Mouse (Mus musculus) thymus, adult 2 months (tissue): ENCODE results near the gene Vmn2r81. TPM values are rescaled to one million over a fixed set of nuclear protein-coding genes. Genes with fewer than 3 reads are reported as not detected.
"Not testable (repeated sequence)": the region's sequence is repeated elsewhere in the genome, so short reads cannot be mapped to it uniquely, and the experiment has no call there.

Source experiments
- DNase-seq: peaks from one replicate; pipeline ENCODE4 v3.0.0; 2021
- H3K27ac ChIP-seq: fragments of 200-500 bp; 2 replicates; pipeline ENCODE4 v1.5.1; 2012; ENCODE audit warnings: low read length, control low read depth; ENCODE audit not compliant: control insufficient read depth, insufficient read depth
- H3K27me3 ChIP-seq: fragments of 200-500 bp; 2 replicates; pipeline ENCODE4 v1.6.1; 2012; ENCODE audit warnings: mild to moderate bottlenecking, low read length, moderate library complexity, mixed read lengths; ENCODE audit not compliant: control insufficient read depth, insufficient read depth
- H3K36me3 ChIP-seq: fragments of 200-500 bp; 2 replicates; pipeline ENCODE4 v1.6.1; 2012; ENCODE audit warnings: mild to moderate bottlenecking, low read length, moderate library complexity; ENCODE audit not compliant: control insufficient read depth, insufficient read depth
- H3K4me1 ChIP-seq: fragments of 200-500 bp; replicated peaks from 2 replicates; pipeline ENCODE4 v1.6.1; 2012; ENCODE audit warnings: low read length; ENCODE audit not compliant: control insufficient read depth, insufficient read depth
- H3K4me3 ChIP-seq: fragments of 200-500 bp; 2 replicates; pipeline ENCODE4 v1.5.1; 2012; ENCODE audit warnings: mild to moderate bottlenecking, low read length, control low read depth, moderate library complexity; ENCODE audit not compliant: control insufficient read depth, insufficient read depth
- CTCF ChIP-seq: fragments of 200-500 bp; IDR thresholded peaks from 2 replicates; pipeline ENCODE4 v1.5.1; 2012; ENCODE audit warnings: mild to moderate bottlenecking, control low read depth, low read length, moderate library complexity, borderline replicate concordance; ENCODE audit not compliant: control insufficient read depth, poor library complexity, insufficient read depth; ENCODE audit errors: extremely low read depth
- POLR2A ChIP-seq: fragments of 200-500 bp; IDR thresholded peaks from 2 replicates; pipeline ENCODE4 v1.6.1; 2012; ENCODE audit warnings: mild to moderate bottlenecking, low read length, control low read depth, moderate library complexity; ENCODE audit not compliant: control insufficient read depth, poor library complexity, insufficient read depth; ENCODE audit errors: extremely low read depth
- WGBS: fragments of 180-500 bp; shearing (Covaris S2); methylation state at CpG from one replicate; pipeline ENCODE4 v1.1.7; 2018; 5-methylcytosine and 5-hydroxymethylcytosine counted together
- polyA plus RNA-seq: library from polyadenylated mRNA; depleted of rRNA; stranded (reverse); fragments of >200 nt; gene quantifications from 2 replicates; pipeline ENCODE4 v1.2.3, GENCODE M21; 2012; rRNA removed

Gene Vmn2r81
- polyA plus RNA-seq = not detected in 2 replicates

DNA sequence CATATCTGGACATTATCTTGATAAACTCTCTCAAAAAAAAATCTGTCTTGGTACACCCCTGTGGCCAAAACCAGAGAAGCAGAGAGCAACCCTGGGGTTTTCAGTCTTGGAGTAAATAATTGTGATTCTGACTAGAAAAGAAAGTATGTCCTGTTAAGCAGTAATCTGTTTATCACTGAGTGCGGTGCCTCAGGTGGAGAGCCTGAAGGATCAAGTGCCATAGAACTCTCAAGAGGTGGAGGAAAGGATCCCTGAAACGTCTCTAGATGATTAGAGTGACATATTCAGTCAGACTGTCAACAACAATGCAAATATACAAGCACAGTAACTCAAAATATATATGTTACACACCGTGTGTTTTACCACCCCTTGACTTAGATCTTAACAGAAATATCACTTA is at the start of gene Vmn2r81:
Gene Vmn2r81, plus strand, starts transcription at position 301 of the 400 bp plus-strand sequence.
- not testable (repeated sequence) for H3K4me3 ChIP-seq, H3K36me3 ChIP-seq, H3K4me1 ChIP-seq, H3K27me3 ChIP-seq, H3K27ac ChIP-seq, DNase-seq
- WGBS = 60% methylated on average over 3 of the region's 3 CpGs

DNA sequence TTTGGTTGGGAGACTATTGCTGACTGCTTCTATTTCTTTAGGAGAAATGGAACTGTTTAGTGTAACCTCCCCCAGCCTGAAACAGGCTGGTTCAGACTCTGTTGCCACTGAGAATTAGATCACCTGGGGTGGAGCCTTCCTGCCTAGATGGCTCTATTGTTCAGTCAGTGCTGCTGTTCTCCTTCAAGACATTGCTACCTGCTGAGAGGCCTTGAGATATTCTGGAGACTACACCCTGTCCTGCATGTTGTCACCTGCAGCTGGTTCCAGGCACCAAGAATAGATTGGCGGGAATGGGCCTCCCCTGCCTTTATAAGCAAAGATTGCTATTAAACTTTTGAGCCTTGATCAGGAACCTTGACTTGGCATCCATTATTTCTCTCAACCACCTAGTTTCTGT is 47.5 kb upstream of the Vmn2r81 start:
- H3K27ac ChIP-seq, H3K27me3 ChIP-seq, H3K4me1 ChIP-seq, DNase-seq, H3K4me3 ChIP-seq, H3K36me3 ChIP-seq: not testable (repeated sequence)
- WGBS = 79% methylated on average over 1 of the region's 1 CpGs

DNA sequence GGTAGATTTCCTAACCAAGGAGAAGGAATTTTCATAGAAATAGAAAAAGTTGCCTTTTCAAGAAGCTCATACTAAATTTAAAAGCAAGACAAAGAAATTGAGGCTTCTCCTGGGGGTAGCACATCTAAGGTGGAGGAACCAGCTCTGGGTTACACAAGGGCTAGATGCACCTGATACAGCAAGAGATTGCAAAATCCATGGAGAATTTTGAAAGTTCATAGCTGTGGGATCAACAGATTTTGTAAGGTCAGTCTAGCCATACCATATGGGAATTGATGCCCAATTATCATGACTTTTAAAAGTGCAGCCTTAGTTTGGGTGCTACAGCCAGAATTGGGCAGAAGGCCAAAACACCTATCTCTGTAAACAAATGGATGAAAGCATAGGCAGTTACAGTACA is 27.1 kb upstream of the Vmn2r81 start:
- TF ChIP-seq CTCF = no peak
- TF ChIP-seq POLR2A = no peak
- H3K27ac ChIP-seq = no peak overlapping the region
- DNase-seq = no peak
- no peaks in the 10 kb centered on the region for H3K27me3 ChIP-seq
- H3K4me3 ChIP-seq = no peak overlapping the region
- H3K4me1 ChIP-seq = no peaks in the 10 kb centered on the region
- no peaks in the 10 kb centered on the region for H3K36me3 ChIP-seq

DNA sequence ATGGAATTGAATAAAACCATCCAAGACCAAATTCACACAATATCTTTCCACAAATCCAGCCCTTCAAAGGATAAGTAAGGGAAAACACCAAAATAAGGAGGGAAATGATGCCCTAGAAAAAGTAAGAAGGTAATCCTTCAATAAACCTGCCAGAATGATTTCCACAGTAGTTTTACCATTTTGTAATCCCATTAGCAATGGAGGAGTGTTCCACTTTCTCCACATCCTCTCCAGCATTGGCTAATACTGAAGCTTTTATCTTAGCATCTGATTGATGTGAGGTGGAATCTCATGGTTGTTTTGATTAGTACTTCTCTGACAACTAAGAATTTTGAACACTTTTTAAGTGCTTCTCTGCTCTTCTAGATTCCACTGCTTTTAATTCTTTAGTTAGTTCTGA is 25.9 kb upstream of the Vmn2r81 start:
- no peaks in the 10 kb centered on the region for H3K4me1 ChIP-seq
- H3K36me3 ChIP-seq = no peaks in the 10 kb centered on the region
- H3K27me3 ChIP-seq = no peaks in the 10 kb centered on the region
- DNase-seq = no peak
- H3K4me3 ChIP-seq = no peak overlapping the region
- TF ChIP-seq CTCF = no peak
- TF ChIP-seq POLR2A = no peak
- H3K27ac ChIP-seq = no peak overlapping the region

DNA sequence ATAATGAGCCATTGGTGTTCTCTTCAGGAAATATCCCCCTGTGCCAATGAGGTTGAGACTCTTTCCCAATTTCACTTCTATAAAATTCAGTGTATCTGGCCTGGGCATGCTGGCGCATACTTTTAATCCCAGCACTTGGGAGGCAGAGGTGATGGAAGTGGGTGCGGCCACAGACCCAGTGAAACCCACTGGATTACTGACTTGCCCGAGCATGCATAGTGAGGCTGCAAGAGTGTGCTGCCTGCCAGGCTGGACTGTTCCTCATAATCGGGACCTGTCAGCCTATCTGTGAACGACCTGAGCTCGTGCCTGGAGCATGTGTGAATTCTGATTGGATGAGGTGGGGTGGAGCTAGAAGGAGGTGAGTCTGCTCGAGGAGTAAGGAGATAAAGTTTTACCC is 25.3 kb upstream of the Vmn2r81 start:
- no peak for TF ChIP-seq CTCF
- TF ChIP-seq POLR2A = no peak
- WGBS = 80% methylated on average over 7 of the region's 7 CpGs
- Histone ChIP-seq H3K27me3 (no peaks in the 10 kb centered on the region), H3K4me1 (no peaks in the 10 kb centered on the region), H3K36me3 (no peaks in the 10 kb centered on the region), H3K27ac (no peak overlapping the region), H3K4me3 (no peak overlapping the region)
- DNase-seq = no peak

DNA sequence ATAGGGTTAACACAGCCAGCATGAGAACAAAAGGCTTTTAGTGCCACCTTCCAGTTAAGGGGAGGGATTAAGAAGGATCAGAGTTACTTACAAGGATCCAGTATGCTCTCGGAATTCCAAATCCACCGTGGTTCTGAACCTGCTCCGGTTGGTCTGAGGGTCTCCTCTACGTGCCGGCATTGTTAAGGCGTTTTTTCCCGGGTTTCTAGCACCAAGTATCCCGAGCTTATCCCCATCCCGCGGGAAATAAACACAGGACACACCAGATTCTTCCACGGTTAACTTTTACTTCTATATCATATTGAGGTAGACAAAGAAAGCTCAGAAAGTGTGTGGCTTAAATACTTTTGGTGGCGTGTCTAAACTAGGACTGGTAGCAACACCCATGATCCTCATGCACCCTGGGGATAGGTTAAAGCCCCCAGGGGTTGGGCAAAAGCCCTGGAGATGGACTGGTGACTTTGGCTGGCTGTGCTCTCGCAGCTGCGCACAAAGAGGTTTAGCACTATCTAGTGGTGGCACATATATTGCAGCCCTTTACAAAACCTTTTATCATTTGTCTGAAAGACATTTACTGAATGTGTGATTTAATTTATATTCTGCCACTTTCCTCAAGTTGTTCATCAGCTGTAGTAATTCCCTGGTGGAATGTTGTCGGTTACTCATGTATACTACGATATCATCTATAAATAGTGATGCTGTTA is 74.7 kb downstream of the Vmn2r81 start:
- H3K4me3 ChIP-seq, DNase-seq, H3K27me3 ChIP-seq, H3K4me1 ChIP-seq, H3K27ac ChIP-seq, H3K36me3 ChIP-seq: not testable (repeated sequence)
- WGBS = 8% methylated on average over 16 of the region's 16 CpGs

DNA sequence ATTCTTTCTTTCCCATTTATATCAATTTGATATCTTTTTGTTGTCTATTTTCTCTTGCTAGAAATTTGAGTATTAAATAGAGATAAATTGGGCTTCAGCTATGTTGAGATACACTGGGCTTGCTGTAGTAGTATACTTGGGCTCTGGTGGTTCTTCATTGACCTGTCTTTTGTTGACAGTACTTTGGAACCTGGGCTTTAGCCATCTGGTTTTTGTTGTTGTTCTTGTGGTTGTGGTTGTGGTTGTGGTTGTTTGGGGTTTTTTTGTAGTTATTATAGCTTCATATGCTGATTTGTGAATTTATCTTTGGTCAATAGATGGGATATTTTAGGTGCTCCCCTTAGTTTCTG is 75.2 kb downstream of the Vmn2r81 start:
- no peak overlapping the region for H3K27ac ChIP-seq

More for the DNA sequence above, 75.2 kb downstream of the Vmn2r81 start:
- no peak for DNase-seq
- H3K36me3 ChIP-seq = no peaks in the 10 kb centered on the region
- no peaks in the 10 kb centered on the region for H3K4me1 ChIP-seq
- H3K27me3 ChIP-seq = no peaks in the 10 kb centered on the region
- TF ChIP-seq POLR2A (no peak), CTCF (no peak)
- H3K4me3 ChIP-seq = no peak overlapping the region

Other genes with a start within 250 kb of the Vmn2r81 start
- not detected in 2 replicates for gene Olfr1351, start 235.2 kb upstream of the Vmn2r81 start, polyA plus RNA-seq
- gene Olfr57, start 219.0 kb upstream of the Vmn2r81 start, polyA plus RNA-seq = not detected in 2 replicates
- gene 2610008E11Rik, start 150.1 kb upstream of the Vmn2r81 start, polyA plus RNA-seq = 2.0 and 2.5 TPM in 2 replicates
- gene Vmn2r80, start 98.9 kb upstream of the Vmn2r81 start, polyA plus RNA-seq = not detected in 2 replicates
- gene Vmn2r82, start 108.8 kb downstream of the Vmn2r81 start, polyA plus RNA-seq = not detected in 2 replicates
- not detected in 2 replicates for gene Vmn2r83, start 221.0 kb downstream of the Vmn2r81 start, polyA plus RNA-seq